Mouse (Mus musculus) midbrain, embryonic 13.5 days (tissue): ENCODE data around the gene Hist1h1e. TPM values are rescaled to one million over a fixed set of nuclear protein-coding genes. Genes with fewer than 3 reads are reported as not detected.
A peak's percentile ranks its signal among the peaks of the same experiment; 100 is the strongest.
"Not testable (repeated sequence)": the region's sequence is repeated elsewhere in the genome, so short reads cannot be mapped to it uniquely, and the experiment has no call there.

Source experiments
- ATAC-seq: fragments of 200-750 bp; cut with Nextera tagmentation; 2 replicates; pipeline ENCODE4 v1.8.0; 2017; ENCODE audit warnings: mild to moderate bottlenecking, moderate TSS enrichment, moderate library complexity
- H3K27ac ChIP-seq: fragments of 300-500 bp; sonication (generic); 2 replicates; pipeline ENCODE4 v1.5.1; 2015; ENCODE audit warnings: inconsistent platforms, mild to moderate bottlenecking, moderate library complexity
- H3K27me3 ChIP-seq: fragments of 300-500 bp; sonication (generic); 2 replicates; pipeline ENCODE4 v1.6.1; 2015; ENCODE audit warnings: mild to moderate bottlenecking, inconsistent platforms
- H3K36me3 ChIP-seq: fragments of 300-500 bp; sonication (generic); 2 replicates; pipeline ENCODE4 v1.6.1; 2015; ENCODE audit warnings: mild to moderate bottlenecking, inconsistent platforms
- H3K4me1 ChIP-seq: fragments of 300-500 bp; sonication (generic); replicated peaks from 2 replicates; pipeline ENCODE4 v1.6.1; 2015; ENCODE audit warnings: inconsistent platforms
- H3K4me2 ChIP-seq: fragments of 300-500 bp; sonication (generic); replicated peaks from 2 replicates; pipeline ENCODE4 v1.6.1; 2015; ENCODE audit warnings: moderate library complexity, mild to moderate bottlenecking, inconsistent platforms
- H3K4me3 ChIP-seq: fragments of 300-500 bp; sonication (generic); replicated peaks from 2 replicates; pipeline ENCODE4 v1.5.1; 2015; ENCODE audit warnings: mild to moderate bottlenecking, inconsistent platforms
- H3K9ac ChIP-seq: fragments of 300-500 bp; sonication (generic); replicated peaks from 2 replicates; pipeline ENCODE4 v1.6.1; 2015; ENCODE audit warnings: mild to moderate bottlenecking, inconsistent platforms
- H3K9me3 ChIP-seq: fragments of 300-500 bp; sonication (generic); 2 replicates; pipeline ENCODE4 v1.6.1; 2016; ENCODE audit warnings: mild to moderate bottlenecking, inconsistent platforms
- WGBS: fragments of 180-500 bp; shearing (Covaris S2); methylation state at CpG from one replicate; pipeline ENCODE4 v1.1.7; 2015; 5-methylcytosine and 5-hydroxymethylcytosine counted together
- polyA plus RNA-seq: library from polyadenylated mRNA; unstranded; fragments of >200 nt; fragmentation: Nextera tagmentation; extraction: Ambion mirVana; gene quantifications from 2 replicates; pipeline ENCODE4 v1.2.1, GENCODE M21; 2015

Gene Hist1h1e
- 12.6 and 15.0 TPM in 2 replicates for polyA plus RNA-seq

- peak; percentile 96 for ATAC-seq
- not testable (repeated sequence) for H3K36me3 ChIP-seq, H3K27me3 ChIP-seq, H3K9me3 ChIP-seq
- WGBS = under 1% methylated on average over 53 of the region's 53 CpGs
- Histone ChIP-seq H3K4me2 (peak within 1 kb of the TSS; percentile 98), H3K9ac (peak within 1 kb of the TSS; percentile 89), H3K4me3 (peak within 1 kb of the TSS; percentile 71), H3K4me1 (peaks cover 28% of the 10 kb centered on the region), H3K27ac (peak within 1 kb of the TSS; percentile 96)
These were observed at the start of gene Hist1h1e for GRCm38 (mm10) chr13:23622175-23622671. TSS of gene Hist1h1e (minus strand) at chr13:23622558.

- Histone ChIP-seq H3K36me3 (no peaks in the 10 kb centered on the region), H3K9ac (no peak overlapping the region), H3K27ac (no peak overlapping the region), H3K4me3 (no peak overlapping the region), H3K4me1 (no peaks in the 10 kb centered on the region), H3K4me2 (no peak overlapping the region), H3K27me3 (no peaks in the 10 kb centered on the region), H3K9me3 (no peaks in the 10 kb centered on the region)
- WGBS = 79% methylated on average over 3 of the region's 3 CpGs
- ATAC-seq = no peak
These were observed 40.2 kb upstream of the Hist1h1e start for GRCm38 (mm10) chr13:23662536-23662935.

GRCm38 (mm10) chr13:23659636-23660366, 37.4 kb upstream of the Hist1h1e start:
- Histone ChIP-seq H3K4me3 (no peak overlapping the region), H3K9ac (no peak overlapping the region), H3K27ac (no peak overlapping the region), H3K4me2 (no peak overlapping the region), H3K4me1 (no peaks in the 10 kb centered on the region), H3K36me3 (no peaks in the 10 kb centered on the region), H3K9me3 (no peaks in the 10 kb centered on the region), H3K27me3 (no peaks in the 10 kb centered on the region)
- WGBS = 73% methylated on average over 6 of the region's 6 CpGs
- no peak for ATAC-seq

GRCm38 (mm10) chr13:23630653-23631052, 8.3 kb upstream of the Hist1h1e start:
- Histone ChIP-seq H3K4me2 (no peak overlapping the region), H3K27ac (no peak overlapping the region), H3K4me1 (no peaks in the 10 kb centered on the region), H3K9ac (no peak overlapping the region), H3K27me3 (peaks cover 3% of the 10 kb centered on the region; the same call in 1 of the 2 replicates), H3K9me3 (no peaks in the 10 kb centered on the region), H3K36me3 (no peaks in the 10 kb centered on the region), H3K4me3 (no peak overlapping the region)
- 35% methylated on average over 1 of the region's 1 CpGs for WGBS
- no peak for ATAC-seq

GRCm38 (mm10) chr13:23622861-23623450, 598 bp upstream of the Hist1h1e start:
- Histone ChIP-seq H3K9ac (peak overlapping the region; percentile 89), H3K4me1 (peaks cover 28% of the 10 kb centered on the region), H3K4me3 (peak overlapping the region; percentile 71), H3K27me3 (peaks cover 3% of the 10 kb centered on the region; the same call in 1 of the 2 replicates), H3K27ac (peak overlapping the region; percentile 96), H3K4me2 (peak overlapping the region; percentile 98), H3K36me3 (no peaks in the 10 kb centered on the region), H3K9me3 (no peaks in the 10 kb centered on the region)
- WGBS = 29% methylated on average over 7 of the region's 7 CpGs
- no peak for ATAC-seq

- Histone ChIP-seq H3K4me3 (peak overlapping the region; percentile 71), H3K27me3 (peaks cover 2% of the 10 kb centered on the region; the same call in 1 of the 2 replicates), H3K27ac (peak overlapping the region; percentile 96), H3K36me3 (no peaks in the 10 kb centered on the region), H3K4me1 (peaks cover 28% of the 10 kb centered on the region), H3K9me3 (no peaks in the 10 kb centered on the region), H3K9ac (peak overlapping the region; percentile 89), H3K4me2 (peak overlapping the region; percentile 98)
- WGBS = under 1% methylated on average over 18 of the region's 18 CpGs
- peak; percentile 85 for ATAC-seq
These were observed 705 bp downstream of the Hist1h1e start for GRCm38 (mm10) chr13:23621532-23622174.

- peaks cover 28% of the 10 kb centered on the region for H3K4me1 ChIP-seq
- peak within 1 kb of the TSS; percentile 98 for H3K4me2 ChIP-seq
- H3K36me3 ChIP-seq = no peaks in the 10 kb centered on the region
- ATAC-seq = peak; percentile 87
- no peaks in the 10 kb centered on the region for H3K9me3 ChIP-seq
- H3K4me3 ChIP-seq = peak within 1 kb of the TSS; percentile 71
- under 1% methylated on average over 27 of the region's 27 CpGs for WGBS
- H3K27me3 ChIP-seq = no peaks in the 10 kb centered on the region
- peak within 1 kb of the TSS; percentile 96 for H3K27ac ChIP-seq
- H3K9ac ChIP-seq = peak within 1 kb of the TSS; percentile 89
These were observed 1.4 kb downstream of the Hist1h1e start, which contains the start of gene Hist1h2be for GRCm38 (mm10) chr13:23620733-23621531. TSS of gene Hist1h2be (minus strand) at chr13:23621124.

- no peak for ATAC-seq
- Histone ChIP-seq H3K27ac (peak overlapping the region; percentile 96), H3K27me3 (no peaks in the 10 kb centered on the region), H3K4me2 (peak overlapping the region; percentile 98), H3K4me1 (peaks cover 28% of the 10 kb centered on the region), H3K4me3 (peak overlapping the region; percentile 71), H3K9ac (peak overlapping the region; percentile 69), H3K9me3 (no peaks in the 10 kb centered on the region), H3K36me3 (no peaks in the 10 kb centered on the region)
- 54% methylated on average over 12 of the region's 12 CpGs for WGBS
These were observed 2.2 kb downstream of the Hist1h1e start for GRCm38 (mm10) chr13:23620056-23620732.

- no peaks in the 10 kb centered on the region for H3K36me3 ChIP-seq
- no peak overlapping the region for H3K27ac ChIP-seq
- no peaks in the 10 kb centered on the region for H3K4me1 ChIP-seq
- H3K27me3 ChIP-seq = no peaks in the 10 kb centered on the region
- ATAC-seq = no peak
- 92% methylated on average over 3 of the region's 3 CpGs for WGBS
- H3K4me3 ChIP-seq = no peak overlapping the region
- no peak overlapping the region for H3K4me2 ChIP-seq
- H3K9ac ChIP-seq = no peak overlapping the region
- no peaks in the 10 kb centered on the region for H3K9me3 ChIP-seq
These were observed 10.7 kb downstream of the Hist1h1e start for GRCm38 (mm10) chr13:23611638-23612037.

GRCm38 (mm10) chr13:23610393-23610792, 12.0 kb downstream of the Hist1h1e start:
- Histone ChIP-seq H3K4me3 (no peak overlapping the region), H3K4me1 (no peaks in the 10 kb centered on the region), H3K9ac (no peak overlapping the region), H3K27ac (no peak overlapping the region), H3K9me3 (no peaks in the 10 kb centered on the region), H3K36me3 (no peaks in the 10 kb centered on the region), H3K27me3 (no peaks in the 10 kb centered on the region), H3K4me2 (no peak overlapping the region)
- WGBS = 56% methylated on average over 2 of the region's 2 CpGs
- ATAC-seq = no peak

GRCm38 (mm10) chr13:23609844-23610243, 12.5 kb downstream of the Hist1h1e start:
- Histone ChIP-seq H3K27ac (no peak overlapping the region), H3K36me3 (no peaks in the 10 kb centered on the region), H3K4me2 (no peak overlapping the region), H3K4me3 (no peak overlapping the region), H3K27me3 (no peaks in the 10 kb centered on the region), H3K4me1 (no peaks in the 10 kb centered on the region), H3K9ac (no peak overlapping the region), H3K9me3 (no peaks in the 10 kb centered on the region)
- ATAC-seq = no peak
